Mouse (Mus musculus): Measurements from ENCODE around the gene Dlgap3. TPM values are rescaled to one million over a fixed set of nuclear protein-coding genes. Genes with fewer than 3 reads are reported as not detected.

Dlgap3 gene
- polyA plus RNA-seq, 1 experiment from 2014 or later = 22.3 TPM

- Histone ChIP-seq H3K9me3 (ENCODE audit: control insufficient read depth, low read length) (no peaks in the 10 kb centered on the region), H3K9ac (replicated peaks; ENCODE audit: low read length) (no peak overlapping the region), H3K27ac (replicated peaks; ENCODE audit: low read depth, low read length) (no peak overlapping the region), H3K27me3 (ENCODE audit: control insufficient read depth, insufficient read depth, low read length) (no peaks in the 10 kb centered on the region), H3K36me3 (ENCODE audit: control insufficient read depth, insufficient read depth, low read length) (no peaks in the 10 kb centered on the region), H3K4me3 (replicated peaks; ENCODE audit: low read depth, low read length) (no peak overlapping the region), H3K4me2 (ENCODE audit: low read length) (no peak overlapping the region), H3K4me1 (ENCODE audit: control insufficient read depth, insufficient read depth, low read length) (no peaks in the 10 kb centered on the region)
- DNase-seq (no peak), ATAC-seq (ENCODE audit: low FRiP score, low TSS enrichment) (no peak)
- WGBS = 63% methylated on average over 9 of the region's 9 CpGs
These were observed 109.5 kb downstream of the Dlgap3 start for GRCm38 (mm10) chr4:127278451-127279001.

GRCm38 (mm10) chr4:127279241-127279640 lies 110.2 kb downstream of the Dlgap3 start:
- Histone ChIP-seq H3K27ac (replicated peaks; ENCODE audit: low read depth, low read length) (no peak overlapping the region), H3K4me3 (replicated peaks; ENCODE audit: low read depth, low read length) (no peak overlapping the region), H3K36me3 (ENCODE audit: control insufficient read depth, insufficient read depth, low read length) (no peaks in the 10 kb centered on the region), H3K9me3 (ENCODE audit: control insufficient read depth, low read length) (no peaks in the 10 kb centered on the region), H3K4me1 (ENCODE audit: control insufficient read depth, insufficient read depth, low read length) (no peaks in the 10 kb centered on the region), H3K4me2 (ENCODE audit: low read length) (no peak overlapping the region), H3K27me3 (ENCODE audit: control insufficient read depth, insufficient read depth, low read length) (no peaks in the 10 kb centered on the region), H3K9ac (replicated peaks; ENCODE audit: low read length) (no peak overlapping the region)
- WGBS = 86% methylated on average over 9 of the region's 9 CpGs
- DNase-seq (no peak), ATAC-seq (ENCODE audit: low FRiP score, low TSS enrichment) (no peak)

Other genes with a start within 250 kb of the Dlgap3 start
- 33.7 and 37.7 TPM in 2 replicates for gene Zmym4, start 201.1 kb upstream of the Dlgap3 start, polyA plus RNA-seq (2014; fragmentation: Nextera tagmentation; extraction: Ambion mirVana)
- gene Sfpq, start 147.9 kb upstream of the Dlgap3 start, polyA plus RNA-seq (2014; fragmentation: Nextera tagmentation; extraction: Ambion mirVana) = 119 and 131 TPM in 2 replicates
- gene Zmym1, start 108.1 kb upstream of the Dlgap3 start, polyA plus RNA-seq (2014; fragmentation: Nextera tagmentation; extraction: Ambion mirVana) = 20.1 and 38.2 TPM in 2 replicates
- gene Zmym6, start 91.8 kb upstream of the Dlgap3 start, polyA plus RNA-seq (2014; fragmentation: Nextera tagmentation; extraction: Ambion mirVana) = 33.4 and 42.8 TPM in 2 replicates
- 15.7 and 17.6 TPM in 2 replicates for gene Tmem35b, start 45.5 kb upstream of the Dlgap3 start, polyA plus RNA-seq (2014; fragmentation: Nextera tagmentation; extraction: Ambion mirVana)
- 43.0 and 52.2 TPM in 2 replicates for gene Smim12, start 74.6 kb downstream of the Dlgap3 start, polyA plus RNA-seq (2014; fragmentation: Nextera tagmentation; extraction: Ambion mirVana)
- 15.7 and 24.4 TPM in 2 replicates for gene Gja4, start 144.8 kb downstream of the Dlgap3 start, polyA plus RNA-seq (2014; fragmentation: Nextera tagmentation; extraction: Ambion mirVana)
- 0.18 and 0.38 TPM in 2 replicates for gene Gjb3, start 161.6 kb downstream of the Dlgap3 start, polyA plus RNA-seq (2014; fragmentation: Nextera tagmentation; extraction: Ambion mirVana)
- not detected in 2 replicates for gene Gjb4, start 184.9 kb downstream of the Dlgap3 start, polyA plus RNA-seq (2014; fragmentation: Nextera tagmentation; extraction: Ambion mirVana)
- gene Gjb5, start 189.0 kb downstream of the Dlgap3 start, polyA plus RNA-seq (2014; fragmentation: Nextera tagmentation; extraction: Ambion mirVana) = not detected in 2 replicates

Measured in midbrain, embryonic 14.5 days (tissue).